Mouse (Mus musculus): ENCODE measurements around the gene Poldip2. TPM values are rescaled to one million over a fixed set of nuclear protein-coding genes. Genes with fewer than 3 reads are reported as not detected.

Gene Poldip2
- polyA plus RNA-seq, 1 experiment from 2014 or later: 144 TPM

DNA sequence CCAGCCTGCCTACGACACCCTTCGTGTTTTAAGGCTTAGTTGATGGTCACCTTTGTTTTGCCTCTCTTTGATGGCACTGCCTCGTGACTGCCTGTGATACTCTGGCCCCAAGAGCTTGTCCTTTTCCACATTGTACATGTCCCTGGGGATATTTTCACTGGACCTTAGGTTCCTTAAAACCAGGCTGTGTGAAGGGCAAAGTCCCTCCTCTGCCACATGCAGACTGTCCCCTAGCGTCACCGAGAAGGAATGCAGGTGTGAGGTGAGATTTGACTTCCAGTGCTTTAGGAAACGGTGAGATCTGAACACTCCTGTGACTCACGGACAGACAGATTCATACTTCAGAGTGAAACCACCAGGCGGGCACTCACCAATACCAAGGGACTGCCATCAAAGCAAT is 45.2 kb downstream of the Poldip2 start:
- Histone ChIP-seq H3K9ac (ENCODE audit: low read length) (no peak overlapping the region), H3K36me3 (ENCODE audit: control insufficient read depth, insufficient read depth, low read length) (no peaks in the 10 kb centered on the region), H3K4me3 (ENCODE audit: low read depth, low read length) (no peak overlapping the region), H3K27ac (ENCODE audit: low read depth, low read length) (no peak overlapping the region), H3K4me2 (ENCODE audit: low read depth, low read length, severe bottlenecking) (no peak overlapping the region), H3K27me3 (ENCODE audit: control insufficient read depth, insufficient read depth, low read length) (no peaks in the 10 kb centered on the region), H3K9me3 (ENCODE audit: control insufficient read depth, low read length) (no peaks in the 10 kb centered on the region), H3K4me1 (replicated peaks; ENCODE audit: control insufficient read depth, insufficient read depth, low read length) (no peaks in the 10 kb centered on the region)
- ATAC-seq (replicated peaks; ENCODE audit: low FRiP score): no peak
- 58% methylated on average over 8 of the region's 8 CpGs for WGBS
- DNase-seq (ENCODE audit: low spot score): no peak

DNA sequence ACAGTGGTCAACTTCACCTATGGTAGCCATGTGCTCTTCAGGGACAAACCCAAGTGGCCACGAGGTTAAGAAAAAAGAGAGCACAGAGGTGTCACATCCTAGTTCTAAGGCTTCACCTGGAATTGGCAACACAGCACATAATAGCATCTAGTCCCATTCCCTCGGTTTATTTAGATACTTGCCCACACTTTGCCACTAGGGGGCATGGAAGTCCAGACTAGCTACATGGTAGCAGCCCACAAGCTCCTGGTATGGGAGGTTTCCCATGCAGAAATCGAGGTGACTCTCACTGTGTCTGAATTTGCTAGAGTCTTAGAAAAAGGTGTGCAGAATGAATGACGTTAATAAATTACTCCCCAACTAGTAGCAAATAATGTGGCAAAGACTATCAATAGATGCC is 48.5 kb downstream of the Poldip2 start:
- 22% methylated on average over 4 of the region's 4 CpGs for WGBS
- Histone ChIP-seq H3K9ac (ENCODE audit: low read length) (no peak overlapping the region), H3K4me1 (replicated peaks; ENCODE audit: control insufficient read depth, insufficient read depth, low read length) (no peaks in the 10 kb centered on the region), H3K9me3 (ENCODE audit: control insufficient read depth, low read length) (no peaks in the 10 kb centered on the region), H3K36me3 (ENCODE audit: control insufficient read depth, insufficient read depth, low read length) (no peaks in the 10 kb centered on the region), H3K4me2 (ENCODE audit: low read depth, low read length, severe bottlenecking) (no peak overlapping the region), H3K4me3 (ENCODE audit: low read depth, low read length) (no peak overlapping the region), H3K27me3 (ENCODE audit: control insufficient read depth, insufficient read depth, low read length) (no peaks in the 10 kb centered on the region), H3K27ac (ENCODE audit: low read depth, low read length) (no peak overlapping the region)
- ATAC-seq (replicated peaks; ENCODE audit: low FRiP score) (no peak), DNase-seq (ENCODE audit: low spot score) (peak; percentile 69)

DNA sequence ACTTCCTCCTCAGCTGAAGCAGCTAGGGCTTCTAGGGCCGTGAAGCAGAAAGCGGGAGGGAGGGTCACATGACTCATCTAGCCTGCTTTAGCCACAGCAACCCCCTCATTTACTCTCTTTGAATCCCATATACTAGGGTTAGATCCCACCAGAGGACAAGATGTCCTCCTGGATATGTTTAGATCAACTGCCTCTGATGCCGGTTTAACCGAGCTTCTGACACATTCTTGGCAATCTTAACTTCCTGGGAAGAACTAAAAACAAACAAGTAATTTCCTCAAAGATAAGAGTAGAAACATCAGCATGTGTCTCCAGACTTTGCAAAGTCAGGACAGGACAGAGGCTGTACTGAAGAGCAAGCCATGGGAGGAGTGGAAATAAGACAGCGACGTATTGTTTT is 54.8 kb downstream of the Poldip2 start:
- H3K9ac ChIP-seq (ENCODE audit: low read length): no peak overlapping the region
- H3K27me3 ChIP-seq (ENCODE audit: control insufficient read depth, insufficient read depth, low read length): no peaks in the 10 kb centered on the region
- H3K9me3 ChIP-seq (ENCODE audit: control insufficient read depth, low read length): no peaks in the 10 kb centered on the region
- no peak overlapping the region for H3K4me2 ChIP-seq (ENCODE audit: low read depth, low read length, severe bottlenecking)
- no peak overlapping the region for H3K27ac ChIP-seq (ENCODE audit: low read depth, low read length)
- H3K4me3 ChIP-seq (ENCODE audit: low read depth, low read length): no peak overlapping the region
- DNase-seq (ENCODE audit: low spot score) (no peak), ATAC-seq (replicated peaks; ENCODE audit: low FRiP score) (no peak)
- peaks cover 2% of the 10 kb centered on the region; the same call in 1 of the 2 replicates for H3K36me3 ChIP-seq (ENCODE audit: control insufficient read depth, insufficient read depth, low read length)
- WGBS: 91% methylated on average over 6 of the region's 6 CpGs
- H3K4me1 ChIP-seq (replicated peaks; ENCODE audit: control insufficient read depth, insufficient read depth, low read length): no peaks in the 10 kb centered on the region

DNA sequence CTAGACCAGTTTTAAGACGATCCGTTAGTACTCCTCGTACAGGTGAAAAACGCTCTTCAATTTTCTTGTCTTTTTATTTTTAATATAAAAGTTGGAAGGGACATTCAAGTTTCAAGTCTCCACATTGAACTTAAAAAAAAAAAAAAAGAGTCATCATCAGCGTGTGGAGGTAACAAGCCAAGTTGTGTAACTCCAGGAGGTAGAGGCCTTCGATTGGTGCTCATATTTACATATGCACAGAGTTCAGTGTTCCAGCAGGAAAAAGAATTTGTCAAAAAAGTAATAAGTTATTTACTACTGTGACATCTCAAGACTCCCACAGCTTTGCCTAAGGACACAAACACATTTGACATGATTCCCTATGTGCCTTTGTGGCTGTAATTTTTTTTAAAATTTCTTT is 55.6 kb downstream of the Poldip2 start:
- Histone ChIP-seq H3K9me3 (ENCODE audit: control insufficient read depth, low read length) (no peaks in the 10 kb centered on the region), H3K4me3 (ENCODE audit: low read depth, low read length) (no peak overlapping the region), H3K4me2 (ENCODE audit: low read depth, low read length, severe bottlenecking) (no peak overlapping the region), H3K9ac (ENCODE audit: low read length) (no peak overlapping the region), H3K27me3 (ENCODE audit: control insufficient read depth, insufficient read depth, low read length) (no peaks in the 10 kb centered on the region), H3K27ac (ENCODE audit: low read depth, low read length) (no peak overlapping the region), H3K36me3 (ENCODE audit: control insufficient read depth, insufficient read depth, low read length) (peaks cover 2% of the 10 kb centered on the region; the same call in 1 of the 2 replicates), H3K4me1 (replicated peaks; ENCODE audit: control insufficient read depth, insufficient read depth, low read length) (no peaks in the 10 kb centered on the region)
- WGBS: 96% methylated on average over 6 of the region's 6 CpGs
- DNase-seq (ENCODE audit: low spot score): no peak
- ATAC-seq (replicated peaks; ENCODE audit: low FRiP score): no peak

DNA sequence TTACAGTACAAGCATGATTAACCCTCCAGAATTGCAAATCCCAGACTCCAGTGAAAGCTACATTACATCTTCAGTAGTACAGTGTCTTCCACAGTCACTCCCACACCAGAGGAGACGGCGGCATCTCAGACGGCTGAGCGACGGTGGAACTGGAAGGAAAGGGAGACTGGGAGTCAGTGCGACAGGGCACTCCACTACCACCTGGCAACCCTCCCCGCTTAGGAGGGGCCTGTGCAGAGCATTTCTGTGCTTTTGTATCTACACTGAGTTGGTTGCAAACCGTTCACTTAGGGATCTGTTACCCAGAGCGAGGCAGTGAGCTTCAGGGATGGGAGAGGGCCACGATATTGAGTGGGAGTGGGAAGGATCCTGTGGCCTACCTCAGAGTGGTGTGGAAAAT is 56.8 kb downstream of the Poldip2 start:
- no peak for ATAC-seq (replicated peaks; ENCODE audit: low FRiP score)
- peaks cover 2% of the 10 kb centered on the region; the same call in 1 of the 2 replicates for H3K36me3 ChIP-seq (ENCODE audit: control insufficient read depth, insufficient read depth, low read length)

DNA sequence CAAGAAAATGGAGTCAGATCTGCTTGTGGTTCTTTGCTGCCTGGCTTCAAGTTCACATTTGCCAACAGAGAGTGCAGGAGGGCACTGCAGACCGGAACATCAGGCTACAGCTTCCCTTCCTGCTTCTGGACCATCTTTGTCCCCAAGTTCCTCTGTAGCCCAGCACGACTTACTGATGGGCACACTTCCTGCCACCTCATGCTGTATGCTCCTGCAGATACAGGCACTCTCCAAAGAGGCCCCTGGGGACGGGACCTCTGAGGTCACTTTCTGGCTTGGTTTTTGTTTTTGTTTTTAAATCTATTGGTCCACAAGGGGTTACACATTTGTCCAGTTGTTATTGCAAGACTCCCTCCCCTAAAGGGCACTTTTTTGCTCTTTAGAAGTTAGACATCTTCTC is 57.8 kb downstream of the Poldip2 start:
- Histone ChIP-seq H3K9ac (ENCODE audit: low read length) (no peak overlapping the region), H3K36me3 (ENCODE audit: control insufficient read depth, insufficient read depth, low read length) (peaks cover 5% of the 10 kb centered on the region; the same call in 1 of the 2 replicates), H3K9me3 (ENCODE audit: control insufficient read depth, low read length) (no peaks in the 10 kb centered on the region), H3K4me2 (ENCODE audit: low read depth, low read length, severe bottlenecking) (no peak overlapping the region), H3K27me3 (ENCODE audit: control insufficient read depth, insufficient read depth, low read length) (no peaks in the 10 kb centered on the region), H3K4me1 (replicated peaks; ENCODE audit: control insufficient read depth, insufficient read depth, low read length) (no peaks in the 10 kb centered on the region), H3K27ac (ENCODE audit: low read depth, low read length) (no peak overlapping the region), H3K4me3 (ENCODE audit: low read depth, low read length) (no peak overlapping the region)
- no peak for ATAC-seq (replicated peaks; ENCODE audit: low FRiP score)
- 65% methylated on average over 3 of the region's 3 CpGs for WGBS
- DNase-seq (ENCODE audit: low spot score): no peak

More for the DNA sequence above, 56.8 kb downstream of the Poldip2 start:
- DNase-seq (ENCODE audit: low spot score): no peak
- Histone ChIP-seq H3K27ac (ENCODE audit: low read depth, low read length) (no peak overlapping the region), H3K9me3 (ENCODE audit: control insufficient read depth, low read length) (no peaks in the 10 kb centered on the region), H3K4me3 (ENCODE audit: low read depth, low read length) (no peak overlapping the region), H3K4me2 (ENCODE audit: low read depth, low read length, severe bottlenecking) (no peak overlapping the region), H3K27me3 (ENCODE audit: control insufficient read depth, insufficient read depth, low read length) (no peaks in the 10 kb centered on the region), H3K4me1 (replicated peaks; ENCODE audit: control insufficient read depth, insufficient read depth, low read length) (no peaks in the 10 kb centered on the region), H3K9ac (ENCODE audit: low read length) (no peak overlapping the region)
- WGBS: 90% methylated on average over 10 of the region's 10 CpGs

DNA sequence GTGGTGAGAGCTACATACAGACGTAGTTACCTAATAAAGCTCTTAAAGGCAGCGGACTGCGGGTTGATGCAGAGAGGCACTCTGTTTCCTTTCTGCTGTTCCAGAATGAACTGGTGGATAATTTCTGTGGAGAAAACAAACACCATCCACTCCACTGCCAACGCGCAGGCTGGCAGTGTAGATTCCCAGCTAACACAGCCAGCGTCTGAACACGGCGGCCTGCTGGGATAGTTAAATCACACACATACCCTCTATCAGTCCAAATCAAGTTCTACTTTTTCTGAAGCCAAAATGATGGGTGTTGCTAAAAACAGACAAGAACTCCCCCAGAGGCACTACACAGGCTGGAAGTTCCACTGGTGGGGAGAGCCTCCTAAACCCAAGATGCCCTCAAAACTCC is 59.4 kb downstream of the Poldip2 start:
- 95% methylated on average over 8 of the region's 8 CpGs for WGBS
- H3K9ac ChIP-seq (ENCODE audit: low read length): no peak overlapping the region
- no peaks in the 10 kb centered on the region for H3K4me1 ChIP-seq (replicated peaks; ENCODE audit: control insufficient read depth, insufficient read depth, low read length)
- H3K36me3 ChIP-seq (ENCODE audit: control insufficient read depth, insufficient read depth, low read length): peaks cover 5% of the 10 kb centered on the region; the same call in 1 of the 2 replicates
- DNase-seq (ENCODE audit: low spot score) (no peak), ATAC-seq (replicated peaks; ENCODE audit: low FRiP score) (no peak)
- H3K27ac ChIP-seq (ENCODE audit: low read depth, low read length): no peak overlapping the region
- no peak overlapping the region for H3K4me2 ChIP-seq (ENCODE audit: low read depth, low read length, severe bottlenecking)
- no peak overlapping the region for H3K4me3 ChIP-seq (ENCODE audit: low read depth, low read length)
- H3K27me3 ChIP-seq (ENCODE audit: control insufficient read depth, insufficient read depth, low read length): no peaks in the 10 kb centered on the region
- no peaks in the 10 kb centered on the region for H3K9me3 ChIP-seq (ENCODE audit: control insufficient read depth, low read length)

DNA sequence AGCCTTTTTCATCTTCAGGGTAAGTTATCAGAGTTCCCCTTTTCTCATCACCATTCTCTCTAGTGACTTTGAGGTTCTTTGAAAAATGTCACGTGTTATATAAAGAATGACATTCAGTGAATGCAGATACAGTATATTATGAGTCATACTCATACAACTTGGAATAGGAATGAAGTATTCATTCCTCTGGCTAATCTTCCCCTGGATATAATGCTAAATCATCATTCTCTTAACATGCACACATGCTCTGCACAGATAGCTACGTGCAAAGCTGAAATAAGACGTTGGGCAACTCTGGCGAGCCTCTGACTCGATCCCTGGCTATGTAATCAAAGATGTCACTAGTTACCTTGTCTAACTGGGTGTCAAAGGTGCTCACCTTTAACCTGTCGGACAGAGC is 59.9 kb downstream of the Poldip2 start:
- Histone ChIP-seq H3K27me3 (ENCODE audit: control insufficient read depth, insufficient read depth, low read length) (no peaks in the 10 kb centered on the region), H3K4me1 (replicated peaks; ENCODE audit: control insufficient read depth, insufficient read depth, low read length) (no peaks in the 10 kb centered on the region), H3K4me2 (ENCODE audit: low read depth, low read length, severe bottlenecking) (no peak overlapping the region), H3K9me3 (ENCODE audit: control insufficient read depth, low read length) (no peaks in the 10 kb centered on the region), H3K4me3 (ENCODE audit: low read depth, low read length) (no peak overlapping the region), H3K27ac (ENCODE audit: low read depth, low read length) (no peak overlapping the region), H3K36me3 (ENCODE audit: control insufficient read depth, insufficient read depth, low read length) (peaks cover 5% of the 10 kb centered on the region; the same call in 1 of the 2 replicates), H3K9ac (ENCODE audit: low read length) (no peak overlapping the region)
- no peak for DNase-seq (ENCODE audit: low spot score)
- no peak for ATAC-seq (replicated peaks; ENCODE audit: low FRiP score)
- 97% methylated on average over 6 of the region's 6 CpGs for WGBS

Data from forebrain, embryonic 11.5 days (tissue).